Mouse (Mus musculus) forebrain, embryonic 16.5 days (tissue): ENCODE data around the gene Agpat1. TPM values are rescaled to one million over a fixed set of nuclear protein-coding genes. Genes with fewer than 3 reads are reported as not detected.
A peak's percentile ranks its signal among the peaks of the same experiment; 100 is the strongest.

ENCODE experiments used
- ATAC-seq: fragments of 200-750 bp; cut with Nextera tagmentation; 2 replicates; pipeline ENCODE4 v1.8.0; 2017; ENCODE audit warnings: mild to moderate bottlenecking, moderate library complexity
- H3K27ac ChIP-seq: fragments of 300-500 bp; sonication (generic); 2 replicates; pipeline ENCODE4 v1.5.1; 2014; ENCODE audit warnings: low read length, control low read depth
- H3K27me3 ChIP-seq: fragments of 300-500 bp; sonication (generic); replicated peaks from 2 replicates; pipeline ENCODE4 v1.6.1; 2014; ENCODE audit warnings: low read length; ENCODE audit not compliant: control insufficient read depth, insufficient read depth
- H3K36me3 ChIP-seq: fragments of 300-500 bp; sonication (generic); 2 replicates; pipeline ENCODE4 v1.6.1; 2014; ENCODE audit not compliant: control insufficient read depth, insufficient read depth
- H3K4me1 ChIP-seq: fragments of 300-500 bp; sonication (generic); replicated peaks from 2 replicates; pipeline ENCODE4 v1.6.1; 2014; ENCODE audit warnings: low read length; ENCODE audit not compliant: control insufficient read depth, insufficient read depth
- H3K4me2 ChIP-seq: fragments of 300-500 bp; sonication (generic); 2 replicates; pipeline ENCODE4 v1.6.1; 2014; ENCODE audit warnings: mild to moderate bottlenecking, low read length, control low read depth
- H3K4me3 ChIP-seq: fragments of 300-500 bp; sonication (generic); replicated peaks from 2 replicates; pipeline ENCODE4 v1.5.1; 2014; ENCODE audit warnings: mild to moderate bottlenecking, low read length, control low read depth
- H3K9ac ChIP-seq: fragments of 300-500 bp; sonication (generic); replicated peaks from 2 replicates; pipeline ENCODE4 v1.6.1; 2014; ENCODE audit warnings: low read depth, low read length, control low read depth
- H3K9me3 ChIP-seq: fragments of 300-500 bp; sonication (generic); 2 replicates; pipeline ENCODE4 v1.6.1; 2016; ENCODE audit warnings: low read length; ENCODE audit not compliant: control insufficient read depth
- WGBS: fragments of 180-500 bp; shearing (Covaris S2); extraction: QIAGEN DNeasy Blood & Tissue Kit; methylation state at CpG from one replicate; pipeline ENCODE4 v1.1.7; 2014; 5-methylcytosine and 5-hydroxymethylcytosine counted together
- polyA plus RNA-seq: library from polyadenylated mRNA; unstranded; fragments of >200 nt; fragmentation: Nextera tagmentation; extraction: Ambion mirVana; gene quantifications from 2 replicates; pipeline ENCODE4 v1.2.1, GENCODE M21; 2015

The Agpat1 gene
- polyA plus RNA-seq, 1 experiment from 2014 or later = 104 TPM

DNA sequence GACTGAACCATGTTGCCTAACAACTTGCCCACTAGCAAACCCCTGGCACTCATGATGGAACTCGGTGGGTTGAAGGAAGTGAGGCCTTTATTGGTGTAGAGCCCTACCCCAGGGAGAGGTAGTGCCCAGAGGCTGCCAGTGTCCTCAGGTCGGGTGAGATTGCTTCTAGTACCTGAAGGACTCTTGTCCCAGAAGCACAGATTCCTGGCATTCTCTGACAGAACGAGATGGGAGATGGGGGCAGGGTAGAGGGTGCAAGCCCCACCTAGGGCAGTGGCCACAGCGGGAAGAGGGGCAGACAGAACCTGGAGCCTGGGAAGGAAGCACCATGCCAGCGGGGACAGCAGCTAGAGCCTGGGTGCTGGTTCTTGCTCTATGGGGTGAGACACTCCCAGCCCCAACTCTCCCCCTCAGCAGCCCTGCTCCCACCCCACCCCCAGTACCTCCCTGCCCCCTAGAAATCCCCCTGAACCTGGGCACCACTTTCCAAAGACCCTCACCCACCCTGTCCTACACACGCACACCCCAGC, 6.4 kb upstream of the Agpat1 start, which contains the start of gene Ager:
Gene Ager, plus strand, starts transcription at position 297 of the 530 bp plus-strand sequence.
- no peak within 1 kb of the TSS for H3K27ac ChIP-seq
- 21% methylated on average over 5 of the region's 6 CpGs for WGBS
- H3K4me2 ChIP-seq = no peak within 1 kb of the TSS
- no peak for ATAC-seq
- H3K9me3 ChIP-seq = no peaks in the 10 kb centered on the region
- H3K4me1 ChIP-seq = peaks cover 29% of the 10 kb centered on the region
- no peaks in the 10 kb centered on the region for H3K27me3 ChIP-seq
- no peak within 1 kb of the TSS for H3K9ac ChIP-seq
- H3K4me3 ChIP-seq = no peak within 1 kb of the TSS
- peaks cover 12% of the 10 kb centered on the region for H3K36me3 ChIP-seq

DNA sequence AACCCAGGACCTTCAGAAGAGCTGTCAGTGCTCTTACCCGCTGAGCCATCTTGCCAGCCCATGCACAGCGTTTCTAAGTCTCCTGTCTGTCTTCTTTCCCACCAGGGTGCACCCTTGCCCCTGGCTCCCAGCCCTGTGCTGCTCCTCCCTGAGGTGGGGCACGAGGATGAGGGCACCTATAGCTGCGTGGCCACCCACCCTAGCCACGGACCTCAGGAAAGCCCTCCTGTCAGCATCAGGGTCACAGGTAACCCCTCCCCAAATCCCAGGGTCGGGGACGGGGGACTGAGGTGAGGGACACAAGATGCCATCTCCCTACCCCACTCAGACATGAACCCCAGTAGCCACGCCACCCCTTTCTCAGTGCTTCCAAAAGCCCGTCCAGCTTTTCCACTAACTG, 4.2 kb upstream of the Agpat1 start:
- H3K9ac ChIP-seq = no peak overlapping the region
- no peak for ATAC-seq
- no peaks in the 10 kb centered on the region for H3K9me3 ChIP-seq
- peaks cover 12% of the 10 kb centered on the region for H3K36me3 ChIP-seq
- H3K4me1 ChIP-seq = peaks cover 16% of the 10 kb centered on the region
- WGBS = 75% methylated on average over 9 of the region's 9 CpGs
- H3K4me3 ChIP-seq = no peak overlapping the region
- no peak overlapping the region for H3K4me2 ChIP-seq
- no peak overlapping the region for H3K27ac ChIP-seq
- no peaks in the 10 kb centered on the region for H3K27me3 ChIP-seq

DNA sequence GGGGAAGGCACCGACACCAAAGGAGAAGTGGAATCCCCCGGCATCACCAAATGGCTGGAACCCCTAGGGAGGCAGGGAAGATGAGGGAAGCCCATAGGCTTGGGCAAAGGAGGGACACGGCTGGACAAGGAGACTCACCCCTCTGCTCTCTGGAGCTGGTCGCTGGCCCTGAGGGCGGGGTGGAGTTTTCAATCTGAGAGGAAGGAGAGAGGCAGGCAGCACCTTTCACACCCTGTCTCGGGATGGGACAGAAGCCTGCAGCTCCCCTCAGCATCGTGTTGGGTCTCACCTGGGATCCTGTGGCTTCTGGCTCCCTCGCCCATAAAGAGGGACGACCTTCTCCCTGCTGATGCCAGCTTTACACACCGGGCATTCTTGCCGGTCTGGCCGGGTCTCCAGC, 2.3 kb upstream of the Agpat1 start:
- H3K27ac ChIP-seq = no peak overlapping the region
- no peaks in the 10 kb centered on the region for H3K27me3 ChIP-seq
- WGBS = 90% methylated on average over 12 of the region's 12 CpGs
- H3K4me1 ChIP-seq = peaks cover 24% of the 10 kb centered on the region
- H3K36me3 ChIP-seq = peaks cover 8% of the 10 kb centered on the region
- no peak overlapping the region for H3K4me3 ChIP-seq
- ATAC-seq = no peak
- H3K9ac ChIP-seq = no peak overlapping the region
- H3K4me2 ChIP-seq = no peak overlapping the region
- H3K9me3 ChIP-seq = no peaks in the 10 kb centered on the region

DNA sequence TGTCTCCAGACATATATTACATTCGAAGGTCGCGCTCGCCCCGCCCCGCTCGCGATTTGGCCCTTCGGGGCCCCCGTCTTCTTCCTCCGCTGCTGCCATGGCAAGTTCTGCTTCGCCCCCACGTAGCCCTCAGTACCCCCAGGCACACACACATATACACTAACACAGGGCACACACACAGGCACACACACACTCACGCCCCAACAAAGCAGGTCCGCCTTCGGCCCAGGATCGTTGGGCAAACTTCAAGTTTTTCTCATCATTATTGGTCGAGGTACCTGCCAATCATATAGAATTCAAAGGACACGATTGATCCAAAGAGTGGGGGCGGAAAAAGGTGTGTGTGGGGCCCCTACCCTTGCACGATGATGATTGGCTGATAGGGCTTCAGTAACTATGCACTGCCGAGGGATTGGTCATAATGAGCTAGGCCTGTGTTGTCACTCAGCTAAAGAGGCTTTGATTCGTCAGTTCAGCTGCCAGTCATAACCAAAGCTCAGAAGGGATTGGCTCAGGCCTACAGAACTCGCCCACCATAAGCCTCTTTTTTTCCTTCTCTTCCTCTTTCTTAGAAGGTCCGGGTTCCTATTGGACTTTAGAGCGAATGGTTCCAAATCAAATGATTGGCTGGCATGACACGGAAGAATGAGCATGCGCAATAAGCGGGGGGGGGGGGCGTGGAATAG, 544 bp upstream of the Agpat1 start, which contains the start of gene Rnf5:
Gene Rnf5, minus strand, starts transcription at position 316 of the 686 bp plus-strand sequence.
- Histone ChIP-seq H3K4me3 (peak within 1 kb of the TSS; percentile 94), H3K27me3 (no peaks in the 10 kb centered on the region), H3K9me3 (no peaks in the 10 kb centered on the region), H3K4me1 (peaks cover 38% of the 10 kb centered on the region), H3K27ac (peak within 1 kb of the TSS; percentile 75), H3K4me2 (peak within 1 kb of the TSS; percentile 93), H3K36me3 (peaks cover 8% of the 10 kb centered on the region), H3K9ac (peak within 1 kb of the TSS; percentile 77)
- ATAC-seq = peak; percentile 95
- 0% methylated on average over 30 of the region's 30 CpGs for WGBS

DNA sequence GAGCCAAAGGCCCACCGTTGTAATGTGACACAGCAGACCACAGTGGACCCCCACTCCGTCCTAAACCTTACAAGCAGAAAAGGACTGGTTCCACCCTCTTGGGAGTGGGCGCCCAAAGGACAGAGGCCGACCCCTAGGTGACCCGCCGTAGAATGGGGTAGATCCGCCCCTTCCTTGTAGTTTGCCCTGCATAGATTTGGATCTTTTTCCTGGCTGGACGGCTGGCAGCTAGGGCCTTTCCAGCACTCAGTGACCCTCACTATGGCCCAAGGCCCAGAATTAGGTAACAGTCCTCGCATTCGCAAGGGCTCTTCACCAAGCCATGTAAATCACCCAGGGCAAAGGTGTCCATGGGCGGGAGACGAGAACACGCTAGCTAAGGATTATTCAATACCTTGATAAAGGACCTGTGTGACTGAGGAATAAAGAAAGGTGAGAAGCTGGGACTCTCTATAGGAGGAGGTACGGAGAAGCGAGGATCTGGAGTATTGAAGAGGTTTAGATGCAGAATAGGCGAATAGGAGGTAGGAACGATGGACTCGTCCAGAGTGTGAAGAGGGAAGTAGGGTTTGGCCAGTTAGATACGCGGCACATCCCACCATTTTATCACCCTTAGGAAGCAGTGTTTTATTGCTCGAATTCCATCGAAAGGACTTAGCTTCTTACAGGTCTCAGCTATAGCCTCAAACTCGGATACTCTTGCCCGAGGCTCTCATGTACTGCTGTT, 612 bp downstream of the Agpat1 start:
- ATAC-seq = no peak
- Histone ChIP-seq H3K4me1 (peaks cover 43% of the 10 kb centered on the region), H3K4me2 (peak overlapping the region; percentile 71), H3K4me3 (peak overlapping the region; percentile 94), H3K27me3 (no peaks in the 10 kb centered on the region), H3K9ac (peak overlapping the region; percentile 62), H3K9me3 (no peaks in the 10 kb centered on the region), H3K27ac (peak overlapping the region; percentile 68), H3K36me3 (peaks cover 8% of the 10 kb centered on the region)
- 16% methylated on average over 24 of the region's 24 CpGs for WGBS

DNA sequence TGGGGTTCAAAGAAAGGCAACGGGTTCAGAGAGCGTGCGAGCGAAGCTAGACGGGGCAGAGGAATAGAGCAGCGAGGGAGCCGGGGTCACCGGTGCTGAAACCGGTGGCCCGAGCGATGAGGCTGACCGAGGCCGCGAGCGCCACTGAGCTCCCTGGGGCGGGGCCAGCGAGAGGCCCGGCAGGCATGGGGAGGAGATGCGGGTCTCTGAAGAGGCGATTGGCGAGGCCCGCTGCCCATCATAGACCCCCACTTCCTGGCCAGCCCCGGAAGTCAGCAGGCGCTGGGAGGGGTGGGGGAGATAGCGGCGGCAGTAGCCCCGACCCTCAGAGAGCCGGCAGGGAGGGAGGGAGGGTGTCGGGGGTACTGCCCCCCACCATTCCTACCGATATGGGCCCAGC, 1.5 kb downstream of the Agpat1 start:
- Histone ChIP-seq H3K9ac (peak overlapping the region; percentile 96), H3K27ac (peak overlapping the region; percentile 76), H3K27me3 (no peaks in the 10 kb centered on the region), H3K4me3 (peak overlapping the region; percentile 94), H3K4me2 (peak overlapping the region; percentile 98), H3K36me3 (peaks cover 6% of the 10 kb centered on the region), H3K4me1 (peaks cover 43% of the 10 kb centered on the region), H3K9me3 (no peaks in the 10 kb centered on the region)
- ATAC-seq = peak; percentile 49
- WGBS = under 1% methylated on average over 25 of the region's 30 CpGs

DNA sequence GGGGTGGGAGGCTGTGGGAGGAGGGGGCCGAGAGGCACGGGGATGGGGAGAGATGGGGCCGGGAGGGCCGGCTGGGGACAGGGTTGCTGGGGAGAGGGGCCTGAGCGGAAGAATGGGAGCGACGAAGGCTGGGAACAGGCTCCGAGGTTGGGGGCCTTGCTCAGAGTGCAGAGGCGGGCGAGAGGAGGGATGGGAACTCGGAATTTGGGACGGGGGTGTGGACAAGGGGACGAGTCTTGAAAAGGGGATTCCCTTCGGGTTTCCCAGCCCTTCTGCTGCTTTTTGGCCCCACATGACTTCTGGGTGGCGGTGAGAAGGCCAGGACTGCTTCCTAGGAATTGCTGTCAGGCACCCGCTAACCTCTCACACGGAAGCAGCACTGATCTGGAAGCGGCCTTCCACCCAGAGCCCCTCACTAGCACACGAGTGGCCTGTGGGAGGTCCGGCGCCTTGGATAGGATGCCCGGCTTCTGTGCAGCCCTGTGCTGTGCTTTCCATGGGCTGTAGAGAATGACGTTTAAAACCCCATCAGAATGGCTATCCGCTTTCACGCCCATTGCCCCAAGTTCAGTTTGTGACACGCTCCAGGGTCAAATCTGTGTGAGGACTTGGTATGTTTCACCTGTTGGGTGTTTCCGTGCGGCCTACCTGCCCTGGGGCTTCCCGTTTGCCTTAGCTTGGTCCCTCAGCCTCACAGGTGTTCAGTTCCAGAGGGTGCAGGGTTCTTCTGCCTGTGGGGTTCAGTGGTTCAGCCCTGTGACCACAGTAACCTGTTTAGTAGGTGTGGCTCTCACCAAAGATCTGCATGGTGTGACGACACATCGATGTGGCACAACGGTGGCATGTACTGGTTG, 2.4 kb downstream of the Agpat1 start:
- Histone ChIP-seq H3K4me3 (peak overlapping the region; percentile 94), H3K4me2 (peak overlapping the region; percentile 98), H3K4me1 (peaks cover 43% of the 10 kb centered on the region), H3K27me3 (no peaks in the 10 kb centered on the region), H3K9ac (peak overlapping the region; percentile 96), H3K36me3 (peaks cover 8% of the 10 kb centered on the region), H3K9me3 (no peaks in the 10 kb centered on the region), H3K27ac (peak overlapping the region; percentile 76)
- no peak for ATAC-seq
- WGBS = 16% methylated on average over 30 of the region's 32 CpGs

DNA sequence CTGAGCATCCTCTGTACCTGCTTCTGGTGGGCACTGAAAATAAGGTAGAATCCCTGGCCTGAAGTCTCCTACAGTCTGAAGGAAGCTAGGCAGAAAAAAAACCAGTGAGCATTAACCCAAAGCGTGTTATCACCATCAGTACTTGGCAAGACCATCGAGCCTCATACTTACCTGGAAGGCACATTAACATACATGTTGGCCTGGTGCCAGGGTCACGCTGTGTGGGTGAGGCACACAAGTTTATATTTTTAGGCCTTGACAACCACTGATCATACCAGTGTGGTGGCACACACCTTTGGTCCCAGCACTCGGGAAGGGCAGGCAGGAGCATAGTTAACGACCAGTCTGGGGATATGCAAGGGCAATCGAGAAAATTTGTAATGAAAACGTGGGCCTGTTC, 3.9 kb downstream of the Agpat1 start:
- Histone ChIP-seq H3K27ac (no peak overlapping the region), H3K27me3 (no peaks in the 10 kb centered on the region), H3K4me3 (no peak overlapping the region), H3K9me3 (no peaks in the 10 kb centered on the region), H3K4me1 (peaks cover 34% of the 10 kb centered on the region), H3K9ac (no peak overlapping the region), H3K36me3 (peaks cover 21% of the 10 kb centered on the region), H3K4me2 (no peak overlapping the region)
- WGBS = 76% methylated on average over 7 of the region's 7 CpGs
- ATAC-seq = no peak

DNA sequence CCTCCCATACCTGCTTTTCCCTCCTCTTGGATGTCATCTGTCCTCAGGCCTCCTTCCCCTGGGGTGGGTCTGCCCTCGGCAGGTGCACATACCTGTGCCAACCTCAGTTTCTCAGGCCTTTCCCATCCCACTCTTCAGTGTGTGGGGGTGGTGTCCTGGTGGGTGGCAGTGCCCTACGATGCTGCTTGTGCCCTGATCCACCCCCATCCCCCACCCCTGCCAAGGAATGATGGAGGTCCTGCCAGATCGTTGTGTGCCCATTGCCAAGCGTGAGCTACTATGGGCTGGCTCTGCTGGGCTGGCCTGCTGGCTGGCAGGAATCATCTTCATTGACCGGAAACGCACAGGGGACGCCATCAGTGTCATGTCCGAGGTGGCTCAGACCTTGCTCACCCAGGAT, 7.0 kb downstream of the Agpat1 start:
- H3K27me3 ChIP-seq = no peaks in the 10 kb centered on the region
- no peak overlapping the region for H3K27ac ChIP-seq
- no peak overlapping the region for H3K4me3 ChIP-seq
- WGBS = 88% methylated on average over 8 of the region's 8 CpGs
- no peak overlapping the region for H3K4me2 ChIP-seq
- peaks cover 26% of the 10 kb centered on the region for H3K36me3 ChIP-seq
- peaks cover 24% of the 10 kb centered on the region for H3K4me1 ChIP-seq
- H3K9ac ChIP-seq = no peak overlapping the region
- ATAC-seq = no peak
- H3K9me3 ChIP-seq = no peaks in the 10 kb centered on the region
